Mouse (Mus musculus) lung, adult 2 months (tissue): ENCODE results near the gene Trim80.

Experiments
- CTCF ChIP-seq: fragments of 200-500 bp; IDR thresholded peaks from 2 replicates; pipeline ENCODE4 v1.5.1; 2011; ENCODE audit warnings: mild to moderate bottlenecking, low read length, control low read depth; ENCODE audit not compliant: insufficient read depth
- POLR2A ChIP-seq: fragments of 200-500 bp; IDR thresholded peaks from 2 replicates; pipeline ENCODE4 v1.6.1; 2011; ENCODE audit warnings: low read depth, mild to moderate bottlenecking, control low read depth, low read length, borderline replicate concordance; ENCODE audit errors: extremely low read depth

- TF ChIP-seq POLR2A: peak; percentile 27; the same call in 1 of the 2 replicates
- peak; percentile 97 for TF ChIP-seq CTCF
Observed at GRCm38 (mm10) chr11:115473626-115474275, 33.4 kb downstream of the Trim80 start.
